In the genomic region with DNA sequence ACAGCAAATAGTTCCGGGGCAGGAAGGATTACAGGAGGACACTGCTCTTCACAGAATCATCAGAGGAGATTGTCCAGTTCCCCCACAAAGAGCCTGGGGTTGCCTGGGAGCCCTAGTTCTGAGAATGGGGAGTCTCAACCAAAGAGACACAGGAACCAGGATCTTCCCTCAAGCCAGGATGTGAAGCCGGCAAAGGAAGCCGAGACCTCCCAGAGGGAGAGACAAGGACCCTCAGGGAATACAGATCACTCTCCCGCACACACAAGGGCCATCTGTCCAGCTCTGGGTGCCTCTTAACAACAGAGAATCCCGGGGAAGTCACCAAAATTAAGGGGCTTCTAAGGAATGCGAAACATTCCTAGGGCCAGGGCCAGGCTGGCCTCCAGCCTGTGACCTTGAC, we compare ENCODE assay signal across 22 mouse cellular contexts. TPM values are rescaled to one million over a fixed set of nuclear protein-coding genes. Genes with fewer than 3 reads are reported as not detected.
"Had no signal": no experiment of that assay in that cellular context is flagged by ENCODE, and none has a peak within 500 bp of the region (broad histone marks: within the 10 kb centered on the region; RNA-seq: fewer than 3 reads in every experiment).

No protein-coding gene starts in this region.

- H3K4me3 ChIP-seq: layer of hippocampus, adult 2 months; lung, embryonic 15.5 days; megakaryocyte, embryonic 14.5 days; midbrain, embryonic 12.5 days; midbrain, embryonic 15.5 days; neural tube, embryonic 12.5 days; neural tube, embryonic 15.5 days; stomach, embryonic 15.5 days had no signal

- H3K36me3 ChIP-seq: lung, embryonic 15.5 days; midbrain, embryonic 12.5 days; midbrain, embryonic 15.5 days; neural tube, embryonic 12.5 days; neural tube, embryonic 15.5 days; stomach, embryonic 15.5 days had no signal

- H3K4me2 ChIP-seq: liver, embryonic 11.5 days; lung, embryonic 15.5 days; midbrain, embryonic 12.5 days; midbrain, embryonic 15.5 days; neural tube, embryonic 12.5 days; neural tube, embryonic 15.5 days; stomach, embryonic 15.5 days had no signal

- H3K27me3 ChIP-seq: lung, embryonic 15.5 days; midbrain, embryonic 15.5 days; stomach, embryonic 15.5 days had no signal

- H3K27ac ChIP-seq: kidney, postnatal 0 days; layer of hippocampus, adult 2 months; liver, embryonic 14.5 days; lung, embryonic 15.5 days; midbrain, embryonic 12.5 days; midbrain, embryonic 15.5 days; neural tube, embryonic 12.5 days; neural tube, embryonic 15.5 days; stomach, embryonic 15.5 days had no signal

- ATAC-seq: midbrain, embryonic 15.5 days had no signal

- H3K9ac ChIP-seq: liver, embryonic 14.5 days; lung, embryonic 15.5 days; midbrain, embryonic 12.5 days; midbrain, embryonic 15.5 days; neural tube, embryonic 12.5 days; neural tube, embryonic 15.5 days; stomach, embryonic 15.5 days had no signal

- DNase-seq: kidney, adult 2 months; layer of hippocampus, adult 9-11 months; lung, adult 18-20 months; lung, postnatal 10 days; lung, postnatal 36 days; right cerebral cortex, adult 18-20 months; right cerebral cortex, postnatal 14 days; right cerebral cortex, postnatal 4 days; thymus, adult 2 months; thymus, postnatal 14 days had no signal

- H3K9me3 ChIP-seq: lung, embryonic 15.5 days; megakaryocyte, embryonic 14.5 days; midbrain, embryonic 12.5 days; midbrain, embryonic 15.5 days; neural tube, embryonic 12.5 days; neural tube, embryonic 15.5 days; stomach, embryonic 15.5 days had no signal

RNA-seq across cellular contexts. Expression of gene Tmem72, which starts 39.4 kb away (rescaled TPM):
- polyA plus RNA-seq: intestine, postnatal 0 days had no signal
